Mouse (Mus musculus) spleen, adult 10 weeks (tissue): ENCODE results near the gene F11. TPM values are rescaled to one million over a fixed set of nuclear protein-coding genes. Genes with fewer than 3 reads are reported as not detected.

ENCODE experiments used
- polyA plus RNA-seq: library from polyadenylated mRNA; stranded (reverse); fragments of 350-450 nt; fragmentation: Illumina TruSeq; extraction: RNeasy Lipid Tissue Mini Kit (QIAGEN cat#74804); gene quantifications from one replicate; pipeline ENCODE4 v1.2.3, GENCODE M21; 2015; ENCODE audit warnings: low replicate concordance; ENCODE audit not compliant: insufficient read depth

The F11 gene
- polyA plus RNA-seq = not detected

DNA sequence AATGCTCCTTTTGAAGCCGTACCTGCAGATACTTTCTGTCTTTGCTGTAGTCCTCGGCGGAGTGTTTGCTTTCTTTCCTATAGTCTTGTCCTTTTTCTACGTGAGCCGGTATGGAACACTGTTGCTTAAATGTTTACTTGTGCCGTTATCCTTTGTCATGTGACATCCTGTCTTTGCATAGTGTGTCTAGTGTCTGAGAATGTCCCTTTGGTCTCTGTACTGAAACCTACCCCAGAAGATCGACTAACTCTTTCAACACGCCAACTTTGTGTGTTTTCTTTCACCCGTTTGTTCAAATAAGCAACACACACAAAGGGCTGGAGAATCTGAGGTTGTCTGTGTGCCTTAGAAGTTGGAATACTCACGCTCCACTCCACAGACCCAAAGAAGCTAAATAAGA lies at the start of gene F11:
Gene F11 (minus strand): TSS at position 112 of the 400 bp plus-strand sequence.

DNA sequence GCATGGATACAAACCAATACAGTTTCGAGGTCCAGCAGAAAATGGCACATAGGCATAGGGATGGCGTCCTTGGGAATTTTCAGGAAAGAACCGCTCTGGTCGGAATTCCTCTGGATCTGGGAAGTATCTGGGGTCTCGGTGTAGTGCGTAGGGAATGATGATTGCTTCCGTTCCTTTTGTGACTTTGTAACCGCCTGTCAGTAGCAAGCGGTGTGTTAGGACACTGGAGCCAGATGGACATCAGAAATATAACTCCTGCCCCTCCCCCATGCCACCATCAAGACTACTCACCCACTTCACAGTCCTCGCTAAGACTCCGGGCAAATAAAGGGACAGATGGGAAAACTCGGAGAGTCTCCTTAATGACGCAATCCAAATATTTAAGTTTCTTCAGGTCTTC lies 46.5 kb upstream of the F11 start, which contains the start of gene Gm45753:
Gene Gm45753 (minus strand): TSS at position 101 of the 400 bp plus-strand sequence.

DNA sequence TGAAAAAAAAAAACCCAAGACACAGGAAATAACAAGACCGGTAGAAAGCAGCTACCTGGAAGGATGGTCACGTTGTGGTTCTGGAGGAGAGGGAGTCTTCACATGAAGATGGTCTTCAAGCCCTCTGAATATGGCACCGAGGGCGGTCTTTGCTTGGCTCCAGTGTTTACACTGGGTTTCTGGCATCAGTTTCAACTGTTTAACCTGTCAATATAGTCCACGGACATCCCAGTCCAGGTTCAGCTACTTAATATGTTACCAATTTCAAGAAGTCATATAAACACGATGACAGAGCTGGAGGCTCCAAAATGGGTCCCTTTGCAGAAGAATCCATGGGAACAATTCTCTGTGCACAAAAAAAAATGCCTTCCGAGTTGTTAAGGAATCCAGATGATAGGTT lies 32.9 kb upstream of the F11 start, which contains the start of gene Klkb1:
Gene Klkb1 (minus strand): TSS at position 173 of the 400 bp plus-strand sequence.

Other genes with a start within 250 kb of the F11 start
- not detected for gene Mtnr1a, start 192.9 kb downstream of the F11 start, polyA plus RNA-seq
- 0.17 TPM for gene Klkb1, start 32.8 kb upstream of the F11 start, polyA plus RNA-seq
- not detected for gene Gm45753, start 46.4 kb upstream of the F11 start, polyA plus RNA-seq
- 23.6 TPM for gene Cyp4v3, start 71.2 kb upstream of the F11 start, polyA plus RNA-seq
- gene Fam149a, start 120.3 kb upstream of the F11 start, polyA plus RNA-seq = 5.9 TPM
- gene Tlr3, start 149.0 kb upstream of the F11 start, polyA plus RNA-seq = 29.9 TPM
- gene Sorbs2, start 245.8 kb upstream of the F11 start, polyA plus RNA-seq = 51.9 TPM